Mouse (Mus musculus) heart, embryonic 13.5 days (tissue): Measurements from ENCODE around the gene Cd55. TPM values are rescaled to one million over a fixed set of nuclear protein-coding genes. Genes with fewer than 3 reads are reported as not detected.

Source experiments
- ATAC-seq: fragments of 200-750 bp; cut with Nextera tagmentation; 2 replicates; pipeline ENCODE4 v1.8.0; 2017; ENCODE audit warnings: moderate TSS enrichment; ENCODE audit not compliant: insufficient number of reproducible peaks, low FRiP score, low TSS enrichment; ENCODE audit errors: extremely low read depth
- H3K27ac ChIP-seq: fragments of 300-500 bp; sonication (generic); replicated peaks from 2 replicates; pipeline ENCODE4 v1.5.1; 2015; ENCODE audit warnings: moderate library complexity, mild to moderate bottlenecking, inconsistent platforms
- H3K27me3 ChIP-seq: fragments of 300-500 bp; sonication (generic); replicated peaks from 2 replicates; pipeline ENCODE4 v1.6.1; 2015; ENCODE audit warnings: mild to moderate bottlenecking, inconsistent platforms
- H3K36me3 ChIP-seq: fragments of 300-500 bp; sonication (generic); 2 replicates; pipeline ENCODE4 v1.6.1; 2015; ENCODE audit warnings: mild to moderate bottlenecking, inconsistent platforms
- H3K4me1 ChIP-seq: fragments of 300-500 bp; sonication (generic); 2 replicates; pipeline ENCODE4 v1.6.1; 2015; ENCODE audit warnings: inconsistent platforms
- H3K4me2 ChIP-seq: fragments of 300-500 bp; sonication (generic); 2 replicates; pipeline ENCODE4 v1.6.1; 2015; ENCODE audit warnings: inconsistent platforms, mild to moderate bottlenecking, moderate library complexity
- H3K4me3 ChIP-seq: fragments of 300-500 bp; sonication (generic); 2 replicates; pipeline ENCODE4 v1.5.1; 2015; ENCODE audit warnings: moderate library complexity, mild to moderate bottlenecking, inconsistent platforms
- H3K9ac ChIP-seq: fragments of 300-500 bp; sonication (generic); 2 replicates; pipeline ENCODE4 v1.6.1; 2015; ENCODE audit warnings: inconsistent platforms, mild to moderate bottlenecking, moderate library complexity
- H3K9me3 ChIP-seq: fragments of 300-500 bp; sonication (generic); 2 replicates; pipeline ENCODE4 v1.6.1; 2016; ENCODE audit warnings: inconsistent platforms
- WGBS: fragments of 180-500 bp; shearing (Covaris S2); methylation state at CpG from one replicate; pipeline ENCODE4 v1.1.7; 2015; ENCODE audit warnings: mixed read lengths; 5-methylcytosine and 5-hydroxymethylcytosine counted together
- polyA plus RNA-seq: library from polyadenylated mRNA; unstranded; fragments of >200 nt; fragmentation: Nextera tagmentation; extraction: Ambion mirVana; gene quantifications from 2 replicates; pipeline ENCODE4 v1.2.1, GENCODE M21; 2015

Gene Cd55
- 11.1 and 13.6 TPM in 2 replicates for polyA plus RNA-seq

- Histone ChIP-seq H3K4me2 (peak within 1 kb of the TSS; percentile 93), H3K36me3 (no peaks in the 10 kb centered on the region), H3K9me3 (no peaks in the 10 kb centered on the region), H3K4me1 (peaks cover 5% of the 10 kb centered on the region), H3K27ac (peak within 1 kb of the TSS; percentile 32; the same call in 1 of the 2 replicates), H3K4me3 (peak within 1 kb of the TSS; percentile 81), H3K27me3 (no peaks in the 10 kb centered on the region), H3K9ac (peak within 1 kb of the TSS; percentile 84)
- peak; percentile 82 for ATAC-seq
- under 1% methylated on average over 45 of the region's 45 CpGs for WGBS
Measured at GRCm38 (mm10) chr1:130462084-130462861, at the start of gene Cd55. Cd55 (minus strand) TSS chr1:130462744.

- ATAC-seq = no peak
- no peak overlapping the region for H3K9ac ChIP-seq
- no peaks in the 10 kb centered on the region for H3K27me3 ChIP-seq
- no peaks in the 10 kb centered on the region for H3K9me3 ChIP-seq
- no peaks in the 10 kb centered on the region for H3K36me3 ChIP-seq
- H3K4me3 ChIP-seq = no peak overlapping the region
- 71% methylated on average over 3 of the region's 3 CpGs for WGBS
- no peak overlapping the region for H3K4me2 ChIP-seq
- H3K4me1 ChIP-seq = peaks cover 17% of the 10 kb centered on the region
- 0 out of 2 replicates have a peak overlapping the region, but pooled peaks have one; percentile 20 for H3K27ac ChIP-seq
Measured at GRCm38 (mm10) chr1:130511823-130512370, 49.4 kb upstream of the Cd55 start.

GRCm38 (mm10) chr1:130508957-130509350 is 46.4 kb upstream of the Cd55 start:
- no peaks in the 10 kb centered on the region for H3K27me3 ChIP-seq
- no peak overlapping the region for H3K9ac ChIP-seq
- peaks cover 17% of the 10 kb centered on the region for H3K4me1 ChIP-seq
- no peaks in the 10 kb centered on the region for H3K9me3 ChIP-seq
- 41% methylated on average over 2 of the region's 2 CpGs for WGBS
- 0 out of 2 replicates have a peak overlapping the region, but pooled peaks have one; percentile 61 for H3K27ac ChIP-seq
- no peak overlapping the region for H3K4me3 ChIP-seq
- no peak overlapping the region for H3K4me2 ChIP-seq
- no peak for ATAC-seq
- H3K36me3 ChIP-seq = no peaks in the 10 kb centered on the region

- Histone ChIP-seq H3K27me3 (no peaks in the 10 kb centered on the region), H3K4me3 (no peak overlapping the region), H3K36me3 (no peaks in the 10 kb centered on the region), H3K9me3 (no peaks in the 10 kb centered on the region), H3K27ac (peak overlapping the region; percentile 61; the same call in 1 of the 2 replicates), H3K4me1 (peaks cover 17% of the 10 kb centered on the region), H3K4me2 (no peak overlapping the region), H3K9ac (no peak overlapping the region)
- WGBS = 56% methylated on average over 6 of the region's 6 CpGs
- ATAC-seq = no peak
Measured at GRCm38 (mm10) chr1:130508030-130508956, 45.7 kb upstream of the Cd55 start.

- H3K9ac ChIP-seq = no peak overlapping the region
- no peak for ATAC-seq
- no peak overlapping the region for H3K27ac ChIP-seq
- WGBS = 71% methylated on average over 2 of the region's 2 CpGs
- H3K36me3 ChIP-seq = no peaks in the 10 kb centered on the region
- H3K4me2 ChIP-seq = no peak overlapping the region
- H3K27me3 ChIP-seq = no peaks in the 10 kb centered on the region
- no peak overlapping the region for H3K4me3 ChIP-seq
- peaks cover 11% of the 10 kb centered on the region for H3K4me1 ChIP-seq
- H3K9me3 ChIP-seq = no peaks in the 10 kb centered on the region
Measured at GRCm38 (mm10) chr1:130507408-130507807, 44.9 kb upstream of the Cd55 start.

GRCm38 (mm10) chr1:130499962-130500361 is 37.4 kb upstream of the Cd55 start:
- no peak overlapping the region for H3K4me2 ChIP-seq
- no peak overlapping the region for H3K27ac ChIP-seq
- H3K4me1 ChIP-seq = no peaks in the 10 kb centered on the region
- ATAC-seq = no peak
- H3K9me3 ChIP-seq = no peaks in the 10 kb centered on the region
- H3K36me3 ChIP-seq = no peaks in the 10 kb centered on the region
- H3K4me3 ChIP-seq = no peak overlapping the region
- WGBS = 71% methylated on average over 2 of the region's 2 CpGs
- no peak overlapping the region for H3K9ac ChIP-seq
- H3K27me3 ChIP-seq = no peaks in the 10 kb centered on the region

- no peaks in the 10 kb centered on the region for H3K9me3 ChIP-seq
- ATAC-seq = no peak
Measured at GRCm38 (mm10) chr1:130498331-130498730, 35.8 kb upstream of the Cd55 start.

GRCm38 (mm10) chr1:130486816-130487545 is 24.4 kb upstream of the Cd55 start:
- H3K4me1 ChIP-seq = 0 out of 2 replicates have a peak, but pooled peaks cover 2% of the 10 kb centered on the region
- H3K4me3 ChIP-seq = no peak overlapping the region
- no peaks in the 10 kb centered on the region for H3K27me3 ChIP-seq
- 0 out of 2 replicates have a peak, but pooled peaks cover 4% of the 10 kb centered on the region for H3K9me3 ChIP-seq
- H3K36me3 ChIP-seq = no peaks in the 10 kb centered on the region
- ATAC-seq = no peak
- no peak overlapping the region for H3K4me2 ChIP-seq
- no peak overlapping the region for H3K27ac ChIP-seq
- no peak overlapping the region for H3K9ac ChIP-seq
- WGBS = 62% methylated on average over 10 of the region's 10 CpGs

More at GRCm38 (mm10) chr1:130498331-130498730, 35.8 kb upstream of the Cd55 start:
- Histone ChIP-seq H3K36me3 (no peaks in the 10 kb centered on the region), H3K4me3 (no peak overlapping the region), H3K4me1 (no peaks in the 10 kb centered on the region), H3K27ac (no peak overlapping the region), H3K27me3 (no peaks in the 10 kb centered on the region), H3K9ac (no peak overlapping the region), H3K4me2 (no peak overlapping the region)

GRCm38 (mm10) chr1:130485828-130486620 is 23.5 kb upstream of the Cd55 start:
- Histone ChIP-seq H3K9ac (no peak overlapping the region), H3K9me3 (0 out of 2 replicates have a peak, but pooled peaks cover 4% of the 10 kb centered on the region), H3K4me3 (no peak overlapping the region), H3K4me2 (no peak overlapping the region), H3K4me1 (0 out of 2 replicates have a peak, but pooled peaks cover 2% of the 10 kb centered on the region), H3K27me3 (no peaks in the 10 kb centered on the region), H3K36me3 (no peaks in the 10 kb centered on the region), H3K27ac (no peak overlapping the region)
- ATAC-seq = no peak
- 51% methylated on average over 10 of the region's 10 CpGs for WGBS

- Histone ChIP-seq H3K4me1 (0 out of 2 replicates have a peak, but pooled peaks cover 2% of the 10 kb centered on the region), H3K27me3 (no peaks in the 10 kb centered on the region), H3K9me3 (0 out of 2 replicates have a peak, but pooled peaks cover 4% of the 10 kb centered on the region), H3K4me3 (no peak overlapping the region), H3K4me2 (no peak overlapping the region), H3K27ac (no peak overlapping the region), H3K36me3 (no peaks in the 10 kb centered on the region), H3K9ac (no peak overlapping the region)
- ATAC-seq = no peak
- 65% methylated on average over 2 of the region's 2 CpGs for WGBS
Measured at GRCm38 (mm10) chr1:130485376-130485775, 22.8 kb upstream of the Cd55 start.
